Mouse (Mus musculus) kidney, adult 9 months (tissue): Measurements from ENCODE around the gene Slc24a5.
A peak's percentile ranks its signal among the peaks of the same experiment; 100 is the strongest.

Experiments
- DNase-seq: peaks from one replicate; pipeline ENCODE4 v3.0.0; 2022

Slc24a5 gene

DNA sequence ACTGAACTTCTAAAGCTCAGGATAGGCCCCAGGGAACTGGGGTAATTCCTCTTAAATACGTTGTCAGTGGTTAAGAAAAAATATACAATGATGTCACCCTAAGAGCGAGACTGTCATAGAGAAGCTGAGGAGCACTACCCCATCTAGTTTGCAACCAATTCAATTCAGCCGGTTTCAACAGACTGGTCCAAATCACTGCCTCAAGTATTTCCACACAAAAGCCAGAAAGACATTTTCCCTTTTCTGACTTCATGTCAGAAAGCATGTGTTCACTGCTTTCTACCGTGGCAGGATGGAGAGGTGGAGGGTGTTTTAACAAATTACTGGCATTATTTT lies 54.3 kb downstream of the Slc24a5 start:
- DNase-seq = no peak

DNA sequence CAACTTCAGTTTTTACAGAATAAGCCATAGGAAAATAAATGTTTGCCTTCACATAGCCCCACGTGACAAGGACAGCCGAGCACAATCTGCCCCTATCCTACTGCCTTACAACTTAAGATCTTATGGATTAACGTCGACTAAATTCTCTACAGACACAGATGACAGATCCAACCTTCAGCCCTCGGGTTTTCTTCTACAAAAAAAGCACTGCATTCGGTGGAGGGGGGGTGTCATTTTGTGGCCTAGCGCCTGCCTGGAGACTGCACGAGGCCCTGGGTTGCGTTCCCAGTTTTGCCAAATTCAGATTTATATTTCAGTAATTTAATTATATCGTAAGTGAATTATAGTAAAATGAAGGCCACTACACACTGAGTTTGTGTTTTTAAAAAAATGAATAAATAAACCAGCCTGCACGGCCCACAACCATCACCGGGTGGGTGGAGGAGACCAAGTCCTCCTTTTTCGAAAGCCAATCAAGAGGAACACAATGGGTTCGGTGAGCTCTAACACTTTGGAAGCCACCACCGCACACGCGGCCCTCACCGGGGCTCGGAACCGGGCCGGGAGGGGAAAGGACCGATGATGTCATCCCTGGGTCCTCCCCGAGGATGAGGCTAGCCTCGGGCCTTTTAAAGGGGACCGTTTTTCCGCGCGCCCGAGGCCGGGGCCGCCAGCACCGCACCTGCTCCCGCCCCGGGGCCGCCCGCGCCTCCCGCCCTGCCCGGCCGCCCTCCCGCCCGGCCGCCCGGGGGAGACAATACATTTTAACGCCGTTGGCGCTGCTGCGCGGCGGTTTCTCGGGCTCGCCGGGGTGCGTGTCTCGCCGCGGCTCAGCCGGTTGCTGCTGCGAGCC lies 54.9 kb downstream of the Slc24a5 start:
- peak; percentile 26 for DNase-seq

DNA sequence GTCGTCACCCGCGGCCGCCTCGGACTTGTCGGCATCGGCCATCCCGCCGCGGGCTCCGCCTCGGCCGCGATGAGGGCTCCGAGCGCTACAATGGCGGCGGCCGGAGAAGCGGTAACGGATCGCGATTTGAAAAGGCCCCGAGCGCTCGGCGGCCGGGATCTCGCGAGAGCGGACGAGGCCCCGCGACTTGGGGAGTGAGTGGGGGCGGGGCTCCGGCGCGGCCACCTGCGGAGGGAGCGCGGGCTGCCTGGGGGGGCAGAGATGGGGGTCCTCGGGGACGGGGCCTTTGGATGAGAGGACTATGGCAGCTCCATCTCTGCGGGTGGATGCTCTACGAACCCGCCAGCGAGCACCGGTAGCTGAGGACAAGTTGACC lies 55.5 kb downstream of the Slc24a5 start, which contains the start of gene Myef2:
Myef2 (minus strand) TSS at position 185 of the 376 bp plus-strand sequence.
- peak; percentile 69 for DNase-seq

DNA sequence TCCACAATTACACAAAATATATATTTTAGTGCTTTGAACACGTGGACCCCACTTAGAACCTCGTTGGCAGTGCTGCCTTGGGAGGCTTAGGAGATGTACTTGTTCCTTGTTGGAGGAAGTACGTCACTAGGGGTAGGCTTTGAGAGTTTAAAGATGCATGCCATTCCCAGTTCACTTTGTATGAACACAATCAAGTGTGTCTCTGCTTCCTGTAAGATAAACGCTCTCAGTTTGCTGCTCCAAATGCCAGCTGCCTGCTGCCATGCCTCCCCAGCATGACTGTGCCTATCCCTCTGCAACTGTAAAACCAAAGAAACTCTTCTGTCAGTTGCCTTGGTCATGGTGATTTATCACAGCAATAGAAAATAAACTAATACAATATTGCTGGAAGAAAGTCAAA lies 57.9 kb downstream of the Slc24a5 start:
- no peak for DNase-seq

DNA sequence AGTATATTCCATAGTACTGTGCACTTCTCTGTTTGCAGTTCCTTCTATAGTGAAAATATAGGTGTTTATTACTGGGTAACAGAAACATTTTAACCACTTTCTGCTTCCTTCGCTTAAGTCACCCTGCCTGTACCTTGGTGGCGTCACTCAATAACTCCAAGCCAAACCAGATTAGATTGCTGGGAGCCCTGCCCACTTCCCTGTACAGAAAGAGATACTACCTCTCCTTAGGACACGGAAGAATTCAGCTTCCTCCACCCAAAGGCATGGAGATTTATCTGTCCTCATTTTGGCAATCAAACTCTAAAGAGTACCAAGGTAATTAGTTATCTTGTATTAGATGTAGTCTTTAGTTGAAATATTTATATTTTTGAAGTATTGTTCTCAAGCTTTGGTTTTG lies 58.9 kb downstream of the Slc24a5 start:
- no peak for DNase-seq

- DNase-seq = no peak
Observed at GRCm38 (mm10) chr2:125134113-125134512, 66.2 kb downstream of the Slc24a5 start.

DNA sequence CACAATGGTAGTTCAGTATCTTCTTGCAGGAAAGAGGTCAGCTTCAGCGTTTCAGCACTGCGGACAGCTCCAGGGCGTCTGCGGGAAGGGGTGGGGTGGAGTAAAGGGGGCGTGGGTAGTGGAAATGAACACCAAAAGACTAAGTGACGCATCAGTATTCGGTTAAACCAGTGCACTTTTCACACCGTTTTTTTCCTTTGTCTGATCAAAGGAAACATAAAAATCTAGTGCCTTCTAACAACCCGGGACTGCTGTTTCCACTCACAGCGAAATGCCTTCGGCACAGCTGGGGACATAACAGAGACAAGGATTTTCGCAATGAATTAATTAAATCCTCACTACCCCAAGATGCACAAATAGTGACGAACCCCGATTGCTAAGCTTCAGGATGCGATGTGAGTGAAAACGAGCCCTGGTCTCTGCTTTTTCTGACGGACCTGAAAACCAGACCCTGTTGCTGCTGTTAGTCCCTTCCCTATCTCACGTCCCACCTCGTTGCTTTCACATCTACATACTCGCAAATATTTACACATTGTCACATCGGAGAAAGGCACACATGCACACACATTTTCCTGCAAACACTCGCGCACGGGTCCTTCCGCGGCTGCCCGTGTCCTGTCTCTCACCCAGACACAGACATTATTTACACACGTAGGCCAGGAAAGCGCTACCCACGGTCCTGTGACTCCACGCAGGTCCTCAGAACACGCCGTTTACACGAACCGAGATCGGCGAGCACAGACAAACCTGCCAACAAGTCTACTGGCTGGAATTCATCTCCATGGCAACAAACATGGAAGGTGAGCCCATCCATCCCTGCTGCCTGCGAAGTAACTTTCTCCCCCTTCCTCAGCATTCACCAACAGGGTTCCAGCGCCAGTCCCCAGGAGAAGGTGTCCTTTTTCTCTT lies 68.2 kb downstream of the Slc24a5 start, which contains the start of gene Ctxn2:
Ctxn2 (plus strand) TSS at position 790 of the 909 bp plus-strand sequence.
- DNase-seq = peak; percentile 57

DNA sequence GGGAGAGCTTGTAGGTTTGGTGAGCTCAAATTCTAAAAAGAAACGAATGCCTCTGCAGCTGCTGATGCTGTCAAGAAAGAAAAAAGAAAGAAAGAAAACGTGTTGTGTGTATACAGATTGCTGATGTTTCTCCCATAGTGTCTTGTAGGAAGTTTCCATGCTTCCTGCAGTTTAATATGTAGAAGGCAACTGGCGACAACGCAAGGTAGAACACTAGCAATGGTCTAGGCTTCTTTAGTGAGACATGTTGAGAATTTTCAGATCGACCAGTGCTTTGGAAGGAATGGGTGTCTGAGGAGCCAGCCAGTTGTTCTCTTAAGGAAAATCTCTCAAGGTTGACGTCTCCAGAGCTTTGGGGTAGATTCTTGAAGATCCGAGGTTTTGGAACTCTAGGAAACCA lies 68.9 kb downstream of the Slc24a5 start:
- DNase-seq = no peak
